Mouse (Mus musculus) cerebellum, adult 18-20 months (tissue): ENCODE data around the gene Mfsd8.
"Not testable (repeated sequence)": the region's sequence is repeated elsewhere in the genome, so short reads cannot be mapped to it uniquely, and the experiment has no call there.

ENCODE experiments used
- DNase-seq, 2 experiments: peaks; one replicate each; pipeline ENCODE4 v3.0.0; 2021

Gene Mfsd8

DNA sequence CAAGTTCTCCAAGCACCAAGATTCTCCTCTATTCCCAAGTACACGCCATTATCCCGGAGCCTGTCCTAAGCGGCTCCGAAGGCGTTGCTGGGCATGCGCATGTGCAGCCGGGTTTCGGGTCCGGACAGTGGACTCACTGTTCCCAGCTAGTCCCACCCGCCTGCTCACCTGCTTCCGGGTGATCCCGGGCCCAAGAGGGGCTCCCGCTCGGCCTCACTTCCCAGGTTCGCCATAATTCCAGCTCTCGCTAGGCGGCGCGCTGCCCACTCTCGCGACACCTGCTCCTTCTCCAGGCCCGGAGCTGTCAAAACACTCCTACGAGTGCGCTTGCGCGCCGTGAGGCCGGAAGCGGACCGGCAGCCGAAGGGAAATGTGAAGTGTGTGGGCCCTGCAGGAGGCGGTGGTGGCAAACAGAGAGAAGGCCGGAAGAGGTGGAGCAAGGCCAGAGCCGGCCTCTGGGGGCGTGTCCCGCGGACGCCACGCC lies at the start of gene Mfsd8:
Gene Mfsd8 (minus strand): TSS at position 414 of the 484 bp plus-strand sequence.
- peak; percentile 96 to 97 for DNase-seq

- peak; percentile 55 to 60 for DNase-seq
These were observed 47.6 kb upstream of the Mfsd8 start for GRCm38 (mm10) chr3:40894336-40894735.

DNA sequence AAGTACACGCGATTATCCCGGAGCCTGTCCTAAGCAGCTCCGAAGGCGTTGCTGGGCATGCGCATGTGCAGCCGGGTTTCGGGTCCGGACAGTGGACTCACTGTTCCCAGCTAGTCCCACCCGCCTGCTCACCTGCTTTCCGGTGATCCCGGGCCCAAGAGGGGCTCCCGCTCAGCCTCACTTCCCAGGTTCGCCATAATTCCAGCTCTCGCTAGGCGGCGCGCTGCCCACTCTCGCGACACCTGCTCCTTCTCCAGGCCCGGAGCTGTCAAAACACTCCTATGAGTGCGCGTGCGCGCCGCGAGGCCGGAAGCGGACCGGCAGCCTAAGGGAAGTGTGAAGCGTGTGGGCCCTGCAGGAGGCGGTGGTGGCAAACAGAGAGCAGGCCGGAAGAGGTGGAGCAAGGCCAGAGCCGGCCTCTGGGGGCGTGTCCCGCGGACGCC lies 47.2 kb upstream of the Mfsd8 start:
- peak; percentile 98 to 99 for DNase-seq

GRCm38 (mm10) chr3:40853123-40853738 lies 6.5 kb upstream of the Mfsd8 start:
- not testable (repeated sequence) for DNase-seq

- not testable (repeated sequence) for DNase-seq
These were observed 1.2 kb upstream of the Mfsd8 start for GRCm38 (mm10) chr3:40847936-40848335.

- DNase-seq = peak; percentile 83
These were observed 332 bp upstream of the Mfsd8 start for GRCm38 (mm10) chr3:40847018-40847417.

- not testable (repeated sequence) for DNase-seq
These were observed 101 bp upstream of the Mfsd8 start, which contains the start of gene Abhd18 for GRCm38 (mm10) chr3:40846957-40847017. Gene Abhd18, plus strand, starts transcription at chr3:40846970.

- peak in 1 of 2 experiments; percentile 25 for DNase-seq
These were observed 1.2 kb downstream of the Mfsd8 start for GRCm38 (mm10) chr3:40845521-40845920.

- no peak for DNase-seq
These were observed 33.4 kb downstream of the Mfsd8 start for GRCm38 (mm10) chr3:40813275-40813674.

DNA sequence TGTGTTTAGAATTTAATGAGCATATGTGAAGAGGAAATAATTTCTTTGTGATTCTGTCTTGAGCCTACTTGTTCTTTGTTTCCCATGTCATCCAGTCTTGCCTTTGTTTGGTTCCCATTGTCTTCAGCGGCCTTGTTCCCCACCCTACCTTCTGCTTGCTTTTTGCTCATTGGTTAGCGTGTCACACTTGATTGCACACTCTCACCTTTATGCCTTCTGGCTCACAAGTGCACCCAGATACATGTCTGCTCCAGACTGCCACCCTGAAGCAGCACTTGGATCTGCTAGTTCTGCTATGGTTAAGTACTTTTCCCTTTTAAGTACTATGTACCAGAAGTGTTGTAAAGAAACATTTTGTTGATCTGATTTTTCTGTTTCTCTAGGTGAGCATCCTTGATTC lies 36.8 kb downstream of the Mfsd8 start:
- DNase-seq = no peak

DNA sequence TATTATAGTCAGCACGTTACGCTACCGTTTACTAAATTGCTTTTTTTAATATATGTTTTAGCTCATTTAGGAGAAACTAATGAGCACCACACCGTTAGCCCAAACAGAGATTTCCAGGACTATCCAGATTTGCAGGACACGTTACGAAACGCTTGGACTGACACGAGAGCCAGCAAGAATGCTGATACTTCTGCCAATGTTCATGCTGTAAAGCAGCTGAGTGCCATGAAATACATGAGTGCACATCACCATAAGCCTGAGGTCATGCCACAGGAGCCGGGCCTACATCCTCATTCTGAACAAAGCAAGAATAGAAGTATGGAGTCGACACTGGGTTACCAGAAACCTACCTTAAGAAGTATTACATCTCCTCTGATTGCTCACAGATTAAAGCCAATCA lies 38.0 kb downstream of the Mfsd8 start:
- DNase-seq = no peak

DNA sequence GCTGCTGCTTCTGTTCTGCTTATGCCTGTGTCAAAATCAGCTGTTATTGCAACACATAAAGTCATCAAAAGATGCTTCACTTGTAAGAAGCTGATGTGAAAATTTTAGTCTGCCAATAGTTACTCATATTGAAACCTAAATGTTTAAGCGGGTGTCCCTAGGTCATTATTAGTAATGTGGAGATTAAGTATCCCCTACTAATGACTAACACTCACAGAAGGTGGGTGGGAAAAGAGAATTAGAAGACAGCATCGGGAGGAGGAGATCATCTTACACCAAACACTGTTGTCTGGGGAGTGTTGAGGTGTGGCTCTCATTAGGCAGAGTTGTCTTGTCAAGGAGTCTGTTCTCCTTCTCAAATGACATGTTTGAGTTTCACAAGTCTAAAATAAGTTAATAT lies 39.8 kb downstream of the Mfsd8 start:
- no peak for DNase-seq

GRCm38 (mm10) chr3:40800373-40800823 lies 46.3 kb downstream of the Mfsd8 start:
- peak; percentile 43 to 48 for DNase-seq

DNA sequence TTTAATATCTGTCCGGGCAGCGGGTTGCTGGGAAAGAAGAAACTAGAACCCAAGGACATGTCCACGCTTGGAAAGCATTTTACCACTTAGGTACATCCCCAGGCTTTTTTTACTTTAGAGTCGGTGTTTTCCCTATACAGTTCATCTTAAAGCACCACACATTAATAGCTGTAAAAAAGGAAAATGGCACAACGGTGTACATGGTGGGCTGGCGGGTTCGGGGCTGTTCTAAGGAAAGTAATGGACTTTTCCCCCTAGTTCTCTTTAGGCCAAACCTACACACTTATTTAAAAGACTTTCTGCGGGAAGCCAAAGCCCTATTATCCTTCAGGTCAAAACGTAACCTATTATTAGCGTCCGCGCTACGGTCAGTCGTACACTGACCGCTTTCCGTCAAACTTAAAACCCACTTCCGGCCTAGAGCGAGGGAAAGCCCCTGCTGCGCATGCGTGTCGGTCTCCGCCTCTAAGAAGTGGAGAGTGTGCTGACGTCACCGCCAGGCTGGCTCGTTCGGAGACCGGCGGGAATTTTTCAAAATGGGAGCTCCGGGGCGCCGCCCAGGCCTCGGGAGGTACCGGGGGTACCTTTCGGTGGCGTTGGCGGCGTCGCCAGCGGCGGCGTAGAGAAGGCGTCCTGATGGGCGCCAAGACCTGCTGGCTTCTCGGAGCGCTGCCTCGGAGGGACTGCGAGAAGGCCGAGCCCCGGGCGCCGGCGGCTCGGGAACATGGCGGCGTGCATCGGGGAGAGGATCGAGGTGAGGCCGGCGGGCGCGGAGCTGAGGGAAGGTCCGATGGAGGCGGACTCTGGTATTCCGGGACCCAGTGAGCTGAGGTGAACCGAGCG lies 46.9 kb downstream of the Mfsd8 start, which contains the start of gene Plk4:
Gene Plk4 (plus strand): TSS at position 490 of the 843 bp plus-strand sequence.
- peak; percentile 96 to 97 for DNase-seq

GRCm38 (mm10) chr3:40798500-40798899 lies 48.2 kb downstream of the Mfsd8 start:
- peak; percentile 28 to 37 for DNase-seq

DNA sequence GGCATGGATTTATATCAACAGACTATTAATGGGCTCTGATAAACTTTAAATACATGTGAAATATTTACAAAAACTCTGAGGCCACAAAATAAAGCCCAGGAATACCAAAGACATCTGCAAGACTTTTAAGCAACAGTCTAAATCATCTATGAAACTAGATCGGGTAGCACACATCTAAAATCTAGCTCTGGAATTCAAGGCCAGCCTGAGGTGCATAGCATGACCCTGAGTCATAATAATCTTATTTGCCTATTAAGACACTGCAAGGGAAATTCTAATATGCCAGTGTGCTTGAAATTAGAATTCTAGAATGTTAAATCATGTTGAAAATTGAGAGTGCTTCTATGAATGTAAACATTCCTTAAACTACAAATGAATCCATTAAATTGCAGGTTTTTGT lies 48.6 kb downstream of the Mfsd8 start:
- no peak for DNase-seq

DNA sequence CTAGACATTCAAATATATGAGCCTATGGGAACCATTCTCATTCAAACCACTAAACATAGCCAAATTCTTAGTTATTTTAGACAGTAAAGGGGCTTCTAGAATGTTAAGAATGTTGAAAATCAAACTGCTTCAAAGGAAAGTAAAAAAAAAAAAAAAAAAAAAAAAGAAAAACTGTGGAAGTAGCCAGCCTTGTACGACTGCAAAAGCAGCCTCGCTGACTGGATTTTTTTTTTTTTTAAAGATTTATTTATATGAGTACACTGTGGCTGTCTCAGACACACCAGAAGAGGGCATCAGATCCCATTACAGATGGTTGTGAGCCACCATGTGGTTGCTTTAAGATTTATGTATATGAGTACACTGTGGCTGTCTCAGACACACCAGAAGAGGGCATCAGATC lies 52.9 kb downstream of the Mfsd8 start:
- no peak for DNase-seq
